Mouse (Mus musculus): ENCODE measurements around the gene Rnasek.

GRCm38 (mm10) chr11:70214856-70215209 is 24.8 kb downstream of the Rnasek start:
- TF ChIP-seq CTCF (IDR thresholded peaks at IDR 0.05; ENCODE audit: borderline replicate concordance, extremely low read depth, insufficient read depth, insufficient read length) (no peak), POLR2A (IDR thresholded peaks at IDR 0.05; ENCODE audit: borderline replicate concordance, extremely low read depth, insufficient read depth, insufficient read length, poor library complexity, severe bottlenecking) (no peak)
